Mouse (Mus musculus): ENCODE data around the gene Rad50.

The Rad50 gene

GRCm38 (mm10) chr11:53691979-53692378, 15.1 kb downstream of the Rad50 start:
- no peak for DNase-seq

GRCm38 (mm10) chr11:53682994-53683530, 24.1 kb downstream of the Rad50 start:
- DNase-seq, result no peak

GRCm38 (mm10) chr11:53682170-53682569, 24.9 kb downstream of the Rad50 start:
- no peak for DNase-seq

- DNase-seq, result no peak
Measured at GRCm38 (mm10) chr11:53681686-53682085, 25.4 kb downstream of the Rad50 start.

GRCm38 (mm10) chr11:53680141-53680540, 27.0 kb downstream of the Rad50 start:
- no peak for DNase-seq

- no peak for DNase-seq
Measured at GRCm38 (mm10) chr11:53671414-53671813, 35.7 kb downstream of the Rad50 start.

GRCm38 (mm10) chr11:53664091-53664490, 43.0 kb downstream of the Rad50 start:
- no peak for DNase-seq

GRCm38 (mm10) chr11:53662794-53663674, 44.1 kb downstream of the Rad50 start:
- DNase-seq, result peak; percentile 4

GRCm38 (mm10) chr11:53657828-53658227, 49.3 kb downstream of the Rad50 start:
- no peak for DNase-seq

- DNase-seq, result no peak
Measured at GRCm38 (mm10) chr11:53657381-53657780, 49.7 kb downstream of the Rad50 start.

GRCm38 (mm10) chr11:53656558-53657202, 50.4 kb downstream of the Rad50 start:
- DNase-seq, result no peak

- DNase-seq, result no peak
Measured at GRCm38 (mm10) chr11:53655043-53655442, 52.1 kb downstream of the Rad50 start.

- no peak for DNase-seq
Measured at GRCm38 (mm10) chr11:53652427-53652826, 54.7 kb downstream of the Rad50 start.

- no peak for DNase-seq
Measured at GRCm38 (mm10) chr11:53651441-53651840, 55.7 kb downstream of the Rad50 start.

- no peak for DNase-seq
Measured at GRCm38 (mm10) chr11:53644017-53644416, 63.1 kb downstream of the Rad50 start.

- no peak for DNase-seq
Measured at GRCm38 (mm10) chr11:53642744-53643279, 64.3 kb downstream of the Rad50 start.

- DNase-seq, result no peak
Measured at GRCm38 (mm10) chr11:53637803-53638260, 69.3 kb downstream of the Rad50 start.

GRCm38 (mm10) chr11:53637046-53637802, 69.9 kb downstream of the Rad50 start:
- DNase-seq, result no peak

GRCm38 (mm10) chr11:53636183-53636646, 70.9 kb downstream of the Rad50 start:
- peak; percentile 21 for DNase-seq

- no peak for DNase-seq
Measured at GRCm38 (mm10) chr11:53635590-53636182, 71.4 kb downstream of the Rad50 start.

- no peak for DNase-seq
Measured at GRCm38 (mm10) chr11:53634556-53634955, 72.6 kb downstream of the Rad50 start, which contains the start of gene Il13. TSS of gene Il13 (minus strand) at chr11:53634702.

- no peak for DNase-seq
Measured at GRCm38 (mm10) chr11:53633644-53634043, 73.5 kb downstream of the Rad50 start.
